Mouse (Mus musculus) cerebral cortex, adult 2 months (tissue): ENCODE results near the gene Srxn1.

ENCODE experiments used
- WGBS: fragments of 180-500 bp; shearing (Covaris S2); methylation state at CpG from one replicate; pipeline ENCODE4 v1.1.7; 2018; 5-methylcytosine and 5-hydroxymethylcytosine counted together

Gene Srxn1

DNA sequence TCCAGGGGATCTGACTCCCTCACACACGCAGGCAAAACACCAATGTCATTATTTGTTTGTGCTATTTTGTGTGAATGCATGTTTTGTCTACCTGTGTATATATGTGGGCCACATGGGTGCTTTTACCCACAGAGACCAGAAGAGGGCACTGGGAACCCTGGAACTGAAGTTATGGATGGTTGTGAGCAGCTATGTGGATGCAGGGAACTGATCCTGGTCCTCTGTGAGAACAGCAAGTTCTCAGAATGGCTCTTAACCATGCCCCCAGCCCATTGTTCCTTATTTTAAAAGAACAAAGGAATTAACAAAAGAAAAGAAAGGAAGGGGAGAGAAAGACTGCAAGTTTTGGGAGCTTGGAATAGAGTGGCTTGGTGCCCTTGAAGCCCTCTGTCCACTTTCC, 54.2 kb downstream of the Srxn1 start:
- WGBS: 88% methylated on average over 1 of the region's 1 CpGs
